Mouse (Mus musculus): ENCODE data around the gene Ptdss2. TPM values are rescaled to one million over a fixed set of nuclear protein-coding genes. Genes with fewer than 3 reads are reported as not detected.

The Ptdss2 gene
- polyA plus RNA-seq, 1 experiment, result 84.6 TPM

DNA sequence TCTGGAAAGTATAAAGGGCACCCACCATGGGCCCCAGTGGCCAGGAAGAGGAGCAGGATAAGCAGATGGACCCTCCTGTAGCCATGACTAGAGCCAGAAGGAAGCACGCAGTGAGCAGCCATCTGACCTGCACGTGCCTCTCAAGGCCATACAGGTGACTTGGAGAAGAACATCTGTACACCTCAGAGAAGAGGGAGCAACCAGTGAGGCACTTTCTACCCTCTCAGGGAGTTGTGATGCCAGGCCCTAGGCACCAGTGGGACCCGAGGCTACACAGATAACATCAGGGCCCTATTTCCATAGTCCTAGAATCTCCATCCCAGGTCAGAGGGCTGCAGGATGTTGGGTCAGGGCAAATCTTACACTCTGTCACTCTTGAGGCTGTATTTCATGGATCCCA, 68.0 kb downstream of the Ptdss2 start:
- H3K27ac ChIP-seq (ENCODE audit: control insufficient read depth, insufficient read depth, low read depth, low read length, poor library complexity), result no peak overlapping the region
- H3K4me1 ChIP-seq (ENCODE audit: control insufficient read depth, insufficient read depth, low read length), result peaks cover 2% of the 10 kb centered on the region; the same call in 1 of the 2 replicates
- WGBS, result 89% methylated on average over 3 of the region's 3 CpGs
- TF ChIP-seq CTCF (IDR thresholded peaks at IDR 0.05; ENCODE audit: control insufficient read depth, insufficient read depth, low read length) (no peak), POLR2A (IDR thresholded peaks at IDR 0.05; ENCODE audit: borderline replicate concordance, control insufficient read depth, low read depth, low read length) (no peak)
- H3K4me3 ChIP-seq (replicated peaks; ENCODE audit: control insufficient read depth, low read depth, low read length), result no peak overlapping the region

DNA sequence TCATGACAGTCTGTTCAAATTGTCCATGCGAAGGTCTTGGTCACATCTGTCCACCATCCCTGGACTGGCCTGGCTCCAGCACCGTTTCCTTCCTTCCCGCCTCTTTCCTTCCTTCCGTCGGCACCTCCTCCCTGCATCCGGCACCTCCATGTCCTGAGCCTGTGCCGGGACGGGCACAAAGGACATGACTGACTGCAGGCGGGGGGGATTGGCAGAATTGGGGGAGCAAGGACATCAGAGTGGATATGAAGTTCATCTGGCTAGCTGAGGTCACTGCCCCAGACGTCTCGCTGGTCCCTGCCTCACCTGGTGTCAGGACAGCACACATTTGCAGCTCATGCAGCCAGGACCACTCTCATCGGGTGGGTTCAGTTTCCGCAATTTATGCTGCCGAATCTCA, 68.9 kb downstream of the Ptdss2 start:
- no peak for TF ChIP-seq POLR2A (IDR thresholded peaks at IDR 0.05; ENCODE audit: borderline replicate concordance, control insufficient read depth, low read depth, low read length)
- TF ChIP-seq CTCF (IDR thresholded peaks at IDR 0.05; ENCODE audit: control insufficient read depth, insufficient read depth, low read length), result no peak
- peaks cover 2% of the 10 kb centered on the region; the same call in 1 of the 2 replicates for H3K4me1 ChIP-seq (ENCODE audit: control insufficient read depth, insufficient read depth, low read length)
- no peak overlapping the region for H3K27ac ChIP-seq (ENCODE audit: control insufficient read depth, insufficient read depth, low read depth, low read length, poor library complexity)
- 91% methylated on average over 14 of the region's 14 CpGs for WGBS
- no peak overlapping the region for H3K4me3 ChIP-seq (replicated peaks; ENCODE audit: control insufficient read depth, low read depth, low read length)

DNA sequence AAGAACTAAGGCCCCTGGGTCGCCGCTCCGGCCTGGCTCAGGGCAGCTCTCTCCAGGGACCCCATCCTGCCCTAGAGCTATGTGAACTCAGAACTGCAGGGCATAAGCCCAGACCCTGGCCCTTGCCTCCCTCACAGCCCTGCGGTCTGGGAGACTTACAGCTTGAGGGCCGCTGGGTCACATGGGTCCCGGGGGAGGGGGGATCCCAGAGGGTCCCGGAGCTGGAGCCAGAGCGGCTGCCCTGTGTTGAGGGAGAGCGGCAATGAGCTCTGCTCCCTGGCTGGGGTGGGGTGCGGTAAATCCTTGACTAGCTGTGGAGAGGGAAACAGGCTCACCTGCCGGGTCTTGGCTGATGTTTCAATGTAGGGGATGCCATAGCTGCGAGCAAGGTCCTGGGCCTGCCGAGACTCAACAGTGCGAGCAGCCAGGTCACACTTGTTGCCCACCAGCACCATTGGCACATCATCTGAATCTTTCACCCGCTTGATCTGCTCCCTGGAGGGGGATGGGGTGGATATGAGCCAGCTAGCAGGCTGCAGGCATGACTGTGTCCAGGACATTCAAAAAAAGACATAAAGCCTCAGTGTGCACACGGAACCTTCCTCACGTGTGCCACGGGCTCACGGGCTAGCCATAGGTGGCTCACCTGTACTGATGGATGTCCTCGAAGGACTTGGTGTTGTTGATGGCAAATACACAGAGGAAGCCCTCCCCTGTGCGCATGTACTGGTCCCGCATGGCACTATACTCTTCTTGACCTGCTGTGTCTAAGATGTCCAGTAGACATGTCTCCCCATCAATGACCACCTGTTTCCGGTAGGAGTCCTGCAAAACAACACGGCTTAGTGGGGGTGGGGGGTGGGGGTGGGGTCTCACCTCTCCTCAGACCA, 69.9 kb downstream of the Ptdss2 start:
- TF ChIP-seq CTCF (IDR thresholded peaks at IDR 0.05; ENCODE audit: control insufficient read depth, insufficient read depth, low read length) (no peak), POLR2A (IDR thresholded peaks at IDR 0.05; ENCODE audit: borderline replicate concordance, control insufficient read depth, low read depth, low read length) (no peak)
- peak overlapping the region; percentile 33 for H3K4me3 ChIP-seq (replicated peaks; ENCODE audit: control insufficient read depth, low read depth, low read length)
- no peak overlapping the region for H3K27ac ChIP-seq (ENCODE audit: control insufficient read depth, insufficient read depth, low read depth, low read length, poor library complexity)
- 92% methylated on average over 24 of the region's 24 CpGs for WGBS
- H3K4me1 ChIP-seq (ENCODE audit: control insufficient read depth, insufficient read depth, low read length), result peaks cover 2% of the 10 kb centered on the region; the same call in 1 of the 2 replicates

DNA sequence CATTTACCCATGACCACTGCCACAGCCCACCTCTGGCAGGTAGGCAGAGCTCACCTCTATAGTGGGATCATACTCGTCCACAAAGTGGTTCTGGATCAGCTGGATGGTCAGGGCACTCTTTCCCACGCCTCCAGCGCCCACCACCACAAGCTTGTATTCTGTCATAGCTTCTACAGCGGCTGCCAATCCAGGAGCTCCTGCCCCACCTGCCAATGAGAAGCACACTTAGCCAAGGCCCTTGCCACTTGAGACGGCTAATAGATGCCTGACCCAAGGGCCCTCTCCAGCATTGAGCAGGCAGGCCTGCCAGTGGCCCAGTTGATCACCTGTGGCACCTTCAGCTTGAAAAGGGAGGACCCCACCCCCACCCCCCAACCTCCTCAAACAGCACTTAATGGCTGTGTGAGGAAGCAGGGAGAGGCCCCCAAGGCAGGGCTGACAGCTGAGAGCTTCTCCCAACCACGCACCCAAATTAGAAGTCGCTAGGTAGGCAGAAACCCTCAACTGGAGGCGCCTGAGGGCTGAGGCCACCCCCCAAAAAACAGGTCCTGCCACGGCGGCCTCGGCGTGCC, 70.7 kb downstream of the Ptdss2 start:
- peak overlapping the region; percentile 69 for H3K4me3 ChIP-seq (replicated peaks; ENCODE audit: control insufficient read depth, low read depth, low read length)
- TF ChIP-seq CTCF (IDR thresholded peaks at IDR 0.05; ENCODE audit: control insufficient read depth, insufficient read depth, low read length) (no peak), POLR2A (IDR thresholded peaks at IDR 0.05; ENCODE audit: borderline replicate concordance, control insufficient read depth, low read depth, low read length) (0 out of 2 replicates have a peak, but pooled peaks have one; percentile 20)
- WGBS, result 30% methylated on average over 12 of the region's 12 CpGs
- peaks cover 2% of the 10 kb centered on the region; the same call in 1 of the 2 replicates for H3K4me1 ChIP-seq (ENCODE audit: control insufficient read depth, insufficient read depth, low read length)
- peak overlapping the region; percentile 73; the same call in 1 of the 2 replicates for H3K27ac ChIP-seq (ENCODE audit: control insufficient read depth, insufficient read depth, low read depth, low read length, poor library complexity)

DNA sequence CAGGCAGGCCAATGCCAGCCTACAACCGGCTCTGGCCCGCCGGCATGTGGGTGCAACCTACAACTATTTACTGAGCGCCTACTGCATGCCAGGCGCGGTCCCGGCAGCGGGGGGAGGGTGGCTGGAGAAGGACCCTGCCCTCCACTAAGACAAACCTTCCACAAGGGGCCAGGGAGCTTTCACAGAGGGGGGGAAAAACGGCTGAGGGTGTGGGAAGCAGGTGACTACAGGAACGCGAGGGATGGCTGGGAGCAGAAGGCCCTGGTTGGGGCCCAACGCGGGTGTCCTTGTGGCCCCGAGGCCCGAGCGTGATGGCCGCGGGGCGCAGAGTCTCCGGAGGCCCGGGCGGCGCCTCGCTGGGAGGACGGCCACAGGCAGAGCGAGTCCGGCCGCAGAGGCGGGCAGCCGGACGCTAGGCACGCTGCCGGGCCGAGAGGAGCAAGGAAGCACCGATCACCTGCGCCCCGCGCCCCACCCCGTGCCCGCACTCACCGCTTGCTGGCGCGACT, 71.2 kb downstream of the Ptdss2 start:
- no peak for TF ChIP-seq CTCF (IDR thresholded peaks at IDR 0.05; ENCODE audit: control insufficient read depth, insufficient read depth, low read length)
- TF ChIP-seq POLR2A (IDR thresholded peaks at IDR 0.05; ENCODE audit: borderline replicate concordance, control insufficient read depth, low read depth, low read length), result no peak
- Histone ChIP-seq H3K4me1 (ENCODE audit: control insufficient read depth, insufficient read depth, low read length) (peaks cover 2% of the 10 kb centered on the region; the same call in 1 of the 2 replicates), H3K4me3 (replicated peaks; ENCODE audit: control insufficient read depth, low read depth, low read length) (peak overlapping the region; percentile 69), H3K27ac (ENCODE audit: control insufficient read depth, insufficient read depth, low read depth, low read length, poor library complexity) (peak overlapping the region; percentile 73; the same call in 1 of the 2 replicates)
- under 1% methylated on average over 40 of the region's 43 CpGs for WGBS

DNA sequence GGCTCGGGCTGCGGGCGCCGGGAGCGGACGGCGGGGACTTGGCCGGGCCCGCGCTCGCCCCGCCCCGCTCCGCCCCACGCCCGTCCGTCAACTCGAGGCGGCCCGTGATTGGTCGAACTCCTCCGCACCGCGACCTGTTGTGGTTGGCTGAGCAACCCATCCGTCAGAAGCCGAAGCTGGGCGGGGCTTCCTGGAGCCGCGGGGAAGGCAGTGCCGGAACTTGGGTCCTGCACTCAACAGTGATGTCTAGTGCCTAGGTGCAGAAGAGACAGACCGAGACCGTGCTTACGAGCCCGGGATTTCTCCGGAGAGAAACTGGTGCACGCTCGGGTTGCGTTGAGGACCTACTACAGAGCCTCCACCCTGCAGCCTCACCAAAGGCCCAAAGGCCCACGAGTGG, 71.8 kb downstream of the Ptdss2 start, which contains the start of the genes Hras and Lrrc56:
Hras (minus strand) TSS at position 58 of the 400 bp plus-strand sequence.
Lrrc56 (plus strand) TSS at position 210 of the 400 bp plus-strand sequence.
- Histone ChIP-seq H3K4me1 (ENCODE audit: control insufficient read depth, insufficient read depth, low read length) (peaks cover 2% of the 10 kb centered on the region; the same call in 1 of the 2 replicates), H3K27ac (ENCODE audit: control insufficient read depth, insufficient read depth, low read depth, low read length, poor library complexity) (peak within 1 kb of the TSS; percentile 84), H3K4me3 (replicated peaks; ENCODE audit: control insufficient read depth, low read depth, low read length) (peak within 1 kb of the TSS; percentile 84)
- TF ChIP-seq POLR2A (IDR thresholded peaks at IDR 0.05; ENCODE audit: borderline replicate concordance, control insufficient read depth, low read depth, low read length), result peak; percentile 82
- TF ChIP-seq CTCF (IDR thresholded peaks at IDR 0.05; ENCODE audit: control insufficient read depth, insufficient read depth, low read length), result no peak
- 0% methylated on average over 38 of the region's 39 CpGs for WGBS

DNA sequence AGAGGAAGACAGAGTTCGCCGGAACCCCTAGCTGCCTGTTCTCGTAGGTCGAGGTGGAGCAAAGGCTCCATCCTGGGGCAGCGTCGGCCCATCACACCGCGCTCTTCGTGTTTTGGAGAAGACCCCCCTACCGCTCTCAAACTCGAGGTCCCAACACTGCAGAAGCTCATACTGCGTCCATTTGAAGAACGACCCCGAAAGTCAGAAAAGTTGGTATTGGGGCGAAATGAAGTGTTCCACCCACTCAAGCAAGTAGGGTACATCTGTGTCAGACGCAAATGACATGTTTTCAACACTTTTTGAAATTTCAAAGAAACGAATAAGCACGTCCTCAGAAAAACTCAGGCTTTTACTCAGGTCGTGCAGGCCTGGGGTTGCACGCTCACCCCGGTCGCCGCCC, 72.2 kb downstream of the Ptdss2 start:
- TF ChIP-seq POLR2A (IDR thresholded peaks at IDR 0.05; ENCODE audit: borderline replicate concordance, control insufficient read depth, low read depth, low read length), result no peak
- no peak for TF ChIP-seq CTCF (IDR thresholded peaks at IDR 0.05; ENCODE audit: control insufficient read depth, insufficient read depth, low read length)
- peak overlapping the region; percentile 84 for H3K27ac ChIP-seq (ENCODE audit: control insufficient read depth, insufficient read depth, low read depth, low read length, poor library complexity)
- peak overlapping the region; percentile 84 for H3K4me3 ChIP-seq (replicated peaks; ENCODE audit: control insufficient read depth, low read depth, low read length)
- peaks cover 2% of the 10 kb centered on the region; the same call in 1 of the 2 replicates for H3K4me1 ChIP-seq (ENCODE audit: control insufficient read depth, insufficient read depth, low read length)
- under 1% methylated on average over 23 of the region's 23 CpGs for WGBS

DNA sequence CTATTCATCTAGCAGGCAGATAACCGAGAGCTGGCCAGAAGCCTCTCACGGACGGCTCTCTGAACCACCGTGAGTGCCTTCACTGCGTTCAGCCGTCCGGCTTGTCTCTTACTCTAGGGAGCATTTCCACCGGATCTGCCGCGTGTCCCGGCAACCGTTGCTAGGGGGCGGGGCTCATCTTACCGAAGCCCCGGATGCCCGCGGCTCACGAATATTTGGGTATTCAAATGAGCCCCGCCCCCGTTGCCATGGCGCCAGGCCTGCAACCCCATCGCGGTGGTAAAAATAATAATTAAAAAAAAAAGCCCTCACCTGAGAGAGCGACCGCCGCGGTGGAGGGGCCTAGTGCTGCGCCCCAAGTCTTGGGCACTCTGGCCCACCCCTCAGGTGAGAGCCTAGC, 72.6 kb downstream of the Ptdss2 start:
- 3% methylated on average over 28 of the region's 28 CpGs for WGBS
- peak overlapping the region; percentile 84 for H3K4me3 ChIP-seq (replicated peaks; ENCODE audit: control insufficient read depth, low read depth, low read length)
- H3K4me1 ChIP-seq (ENCODE audit: control insufficient read depth, insufficient read depth, low read length), result peaks cover 2% of the 10 kb centered on the region; the same call in 1 of the 2 replicates
- no peak for TF ChIP-seq CTCF (IDR thresholded peaks at IDR 0.05; ENCODE audit: control insufficient read depth, insufficient read depth, low read length)
- TF ChIP-seq POLR2A (IDR thresholded peaks at IDR 0.05; ENCODE audit: borderline replicate concordance, control insufficient read depth, low read depth, low read length), result no peak
- H3K27ac ChIP-seq (ENCODE audit: control insufficient read depth, insufficient read depth, low read depth, low read length, poor library complexity), result peak overlapping the region; percentile 84
